8 mouse cellular contexts compared by ENCODE assay signal in the genomic region with DNA sequence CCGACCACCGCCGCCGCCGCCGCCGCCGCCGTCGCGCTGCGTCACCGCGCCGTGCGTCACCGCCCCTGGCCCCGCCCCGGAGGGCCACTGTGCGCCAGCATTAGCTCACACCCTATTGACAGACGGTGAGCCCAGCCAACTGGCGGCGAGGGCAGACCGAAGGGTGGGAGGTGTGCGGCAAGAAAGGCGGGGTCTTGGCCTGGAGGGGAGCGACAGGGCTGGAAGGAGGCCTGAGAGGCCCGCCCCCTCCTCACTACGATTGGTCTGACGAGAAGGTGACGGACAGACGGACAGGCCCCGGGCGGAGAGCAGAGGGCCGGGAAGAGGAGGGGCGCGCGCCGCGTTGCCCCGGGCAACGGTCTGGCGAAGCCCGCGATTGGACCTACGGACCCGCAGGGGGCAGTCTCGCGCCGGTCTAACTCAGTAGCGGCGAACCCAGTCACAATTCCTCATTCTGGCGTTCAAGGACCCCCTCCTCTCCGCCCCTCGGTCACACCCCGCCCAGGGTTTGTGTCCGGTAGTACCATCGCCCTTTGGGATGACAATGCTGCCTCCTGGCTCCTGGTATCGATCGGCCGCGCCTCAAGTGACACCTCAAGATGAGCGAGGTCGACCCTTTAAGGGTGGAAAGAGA. TPM values are rescaled to one million over a fixed set of nuclear protein-coding genes. Genes with fewer than 3 reads are reported as not detected.
DNase-seq lines count a peak whose midpoint lies in the region; ATAC-seq lines count a peak whose summit lies in the region.

No protein-coding gene starts in this region.

- H3K36me3 ChIP-seq in hindbrain, embryonic 14.5 days (replicated peaks; ENCODE audit: control insufficient read depth, insufficient read depth) = peaks cover 18% of the 10 kb centered on the region

- H3K4me2 ChIP-seq in hindbrain, embryonic 14.5 days (replicated peaks) = peak overlapping the region; percentile 87

- under 1% methylated on average over 57 of the region's 64 CpGs for WGBS in hindbrain, embryonic 14.5 days

- H3K27ac ChIP-seq in hindbrain, embryonic 14.5 days = peak overlapping the region; percentile 82

- peak; percentile 99 for ATAC-seq in hindbrain, embryonic 14.5 days (ENCODE audit: low FRiP score)

- H3K9me3 ChIP-seq in hindbrain, embryonic 14.5 days (ENCODE audit: control insufficient read depth, low read length) = no peaks in the 10 kb centered on the region

- H3K9ac ChIP-seq in hindbrain, embryonic 14.5 days = peak overlapping the region; percentile 98

- peak overlapping the region; percentile 93 for H3K4me3 ChIP-seq in hindbrain, embryonic 14.5 days (replicated peaks; ENCODE audit: low read length)

- DNase-seq in R1 (ENCODE audit: low read depth, low spot score) = peak; percentile 100
- DNase-seq in cerebellum, postnatal 25 days = peak; percentile 100
- peak; percentile 99 for DNase-seq in frontal cortex, postnatal 25 days (ENCODE audit: low spot score in 2 of 2)
- DNase-seq in hindbrain, embryonic 14.5 days (ENCODE audit: low spot score) = peak; percentile 98
- peak; percentile 100 for DNase-seq in layer of hippocampus, postnatal 36 days
- peak; percentile 100 for DNase-seq in lung, postnatal 36 days
- DNase-seq in retina, postnatal 1 day = peak; percentile 100
- peak; percentile 99 to 100 for DNase-seq in urinary bladder, adult 18-20 months (ENCODE audit: low spot score in 2 of 2)

- H3K4me1 ChIP-seq in hindbrain, embryonic 14.5 days (replicated peaks; ENCODE audit: control insufficient read depth, insufficient read depth, low read length) = peaks cover 38% of the 10 kb centered on the region

- no peaks in the 10 kb centered on the region for H3K27me3 ChIP-seq in hindbrain, embryonic 14.5 days (ENCODE audit: control insufficient read depth, insufficient read depth, low read length)

RNA-seq across cellular contexts. Expression of a gene that starts 0.9 kb away (rescaled TPM):
- polyA plus RNA-seq in hindbrain, embryonic 14.5 days (2014; fragmentation: Nextera tagmentation; extraction: Ambion mirVana) = 4.7 and 6.6 TPM in 2 replicates
- total RNA-seq in layer of hippocampus, postnatal 36 days (2021) = 1 to 10 TPM; 1.2 to 2.0 TPM

RNA-seq across cellular contexts. Expression of a gene that starts 15.4 kb away (rescaled TPM):
- polyA plus RNA-seq in hindbrain, embryonic 14.5 days (2014; fragmentation: Nextera tagmentation; extraction: Ambion mirVana) = 25.5 and 28.7 TPM in 2 replicates
- 10 to 100 TPM; 64.3 to 72.3 TPM for total RNA-seq in layer of hippocampus, postnatal 36 days (2021)

RNA-seq across cellular contexts. Expression of a gene that starts 43.6 kb away (rescaled TPM):
- 73.9 and 74.3 TPM in 2 replicates for polyA plus RNA-seq in hindbrain, embryonic 14.5 days (2014; fragmentation: Nextera tagmentation; extraction: Ambion mirVana)
- 10 to 100 TPM; 68.9 to 70.1 TPM for total RNA-seq in layer of hippocampus, postnatal 36 days (2021)

RNA-seq across cellular contexts. Expression of a gene that starts 43.9 kb away (rescaled TPM):
- 39.2 and 44.5 TPM in 2 replicates for polyA plus RNA-seq in hindbrain, embryonic 14.5 days (2014; fragmentation: Nextera tagmentation; extraction: Ambion mirVana)
- total RNA-seq in layer of hippocampus, postnatal 36 days (2021) = 10 to 100 TPM; 18.3 to 19.6 TPM

RNA-seq across cellular contexts. Expression of a gene that starts 56.3 kb away (rescaled TPM):
- 3.0 and 3.7 TPM in 2 replicates for polyA plus RNA-seq in hindbrain, embryonic 14.5 days (2014; fragmentation: Nextera tagmentation; extraction: Ambion mirVana)
- total RNA-seq in layer of hippocampus, postnatal 36 days (2021) = 1 to 10 TPM; 3.1 to 3.9 TPM

Comparison
In these comparisons a context has a peak if more than half of its experiments do, and no peak if none do; other contexts are left out.
1. Peak in every context shown above with its lines: DNase-seq, ATAC-seq, H3K4me3 ChIP-seq and H3K27ac ChIP-seq.